Mouse (Mus musculus): Measurements from ENCODE around the gene Taf1a. TPM values are rescaled to one million over a fixed set of nuclear protein-coding genes. Genes with fewer than 3 reads are reported as not detected.
"Not testable (repeated sequence)": the region's sequence is repeated elsewhere in the genome, so short reads cannot be mapped to it uniquely, and the experiment has no call there.

The Taf1a gene
- total and polyA plus RNA-seq, 3 experiments = 10.2 to 21.7 (median 18.4) TPM

- DNase-seq = peak in 1 of 2 experiments; percentile 7
- Histone ChIP-seq H3K4me1 (ENCODE audit: control insufficient read depth, insufficient read depth, low read length) (0 out of 2 replicates have a peak, but pooled peaks cover 2% of the 10 kb centered on the region), H3K4me3 (peak overlapping the region; percentile 87), H3K79me2 (replicated peaks; ENCODE audit: control insufficient read depth, insufficient read depth, low read length) (no peaks in the 10 kb centered on the region), H3K9ac (ENCODE audit: low read depth, low read length) (peak overlapping the region; percentile 85), H3K27ac (peak overlapping the region; percentile 89), H3K27me3 (ENCODE audit: control insufficient read depth, insufficient read depth, low read length) (no peaks in the 10 kb centered on the region), H3K36me3 (ENCODE audit: control insufficient read depth, insufficient read depth, low read length) (no peaks in the 10 kb centered on the region)
- intact Hi-C loops (cut with DNase I) = loop anchor here (2.0 kb wide), 1 partner anchor 24 kb away; no protein-coding TSS in a partner anchor
- TF ChIP-seq POLR2A (IDR thresholded peaks at IDR 0.05; ENCODE audit: insufficient read depth, low read depth, low read length) = no peak
- TF ChIP-seq EP300 (IDR thresholded peaks at IDR 0.05; ENCODE audit: insufficient read depth, low read depth, low read length) = no peak
- TF ChIP-seq CTCF (IDR thresholded peaks at IDR 0.05) = no peak
- WGBS = 2% methylated on average over 56 of the region's 56 CpGs
Measured at GRCm38 (mm10) chr1:183368601-183369400, 20.0 kb upstream of the Taf1a start.

- 1% methylated on average over 51 of the region's 51 CpGs for whole genome bisulfite sequencing
- Histone ChIP-seq H3K27ac (peak within 1 kb of the TSS; percentile 89), H3K79me2 (replicated peaks; ENCODE audit: control insufficient read depth, insufficient read depth, low read length) (no peaks in the 10 kb centered on the region), H3K9ac (ENCODE audit: low read depth, low read length) (peak within 1 kb of the TSS; percentile 85), H3K27me3 (ENCODE audit: control insufficient read depth, insufficient read depth, low read length) (no peaks in the 10 kb centered on the region), H3K36me3 (ENCODE audit: control insufficient read depth, insufficient read depth, low read length) (no peaks in the 10 kb centered on the region), H3K4me1 (ENCODE audit: control insufficient read depth, insufficient read depth, low read length) (0 out of 2 replicates have a peak, but pooled peaks cover 2% of the 10 kb centered on the region), H3K4me3 (peak within 1 kb of the TSS; percentile 87)
- peak; percentile 96 for DNase-seq
- intact Hi-C loops (cut with DNase I) = loop anchor here (1.0 to 2.0 kb wide), 2 partner anchors 20 to 25 kb away; no protein-coding TSS in a partner anchor
- TF ChIP-seq EP300 (IDR thresholded peaks at IDR 0.05; ENCODE audit: insufficient read depth, low read depth, low read length) (0 out of 2 replicates have a peak, but pooled peaks have one; percentile 16), POLR2A (IDR thresholded peaks at IDR 0.05; ENCODE audit: insufficient read depth, low read depth, low read length) (peak; percentile 82; the same call in 1 of the 2 replicates), CTCF (IDR thresholded peaks at IDR 0.05) (peak; percentile 43)
Measured at GRCm38 (mm10) chr1:183369427-183370014, 19.3 kb upstream of the Taf1a start, which contains the start of gene Mia3. Mia3 (minus strand) TSS chr1:183369553.

GRCm38 (mm10) chr1:183374728-183375127 is 14.1 kb upstream of the Taf1a start:
- H3K79me2 ChIP-seq (replicated peaks; ENCODE audit: control insufficient read depth, insufficient read depth, low read length) = no peaks in the 10 kb centered on the region
- intact Hi-C loops (cut with DNase I) = no loop called here
- no peak for TF ChIP-seq CTCF (IDR thresholded peaks at IDR 0.05)
- no peak for TF ChIP-seq EP300 (IDR thresholded peaks at IDR 0.05; ENCODE audit: insufficient read depth, low read depth, low read length)
- no peak for TF ChIP-seq POLR2A (IDR thresholded peaks at IDR 0.05; ENCODE audit: insufficient read depth, low read depth, low read length)
- no peaks in the 10 kb centered on the region for H3K36me3 ChIP-seq (ENCODE audit: control insufficient read depth, insufficient read depth, low read length)
- no peak overlapping the region for H3K9ac ChIP-seq (ENCODE audit: low read depth, low read length)
- no peak for DNase-seq
- no peaks in the 10 kb centered on the region for H3K27me3 ChIP-seq (ENCODE audit: control insufficient read depth, insufficient read depth, low read length)
- peaks cover 3% of the 10 kb centered on the region; the same call in 1 of the 2 replicates for H3K4me1 ChIP-seq (ENCODE audit: control insufficient read depth, insufficient read depth, low read length)
- H3K4me3 ChIP-seq = no peak overlapping the region
- WGBS = 76% methylated on average over 5 of the region's 5 CpGs
- H3K27ac ChIP-seq = no peak overlapping the region

GRCm38 (mm10) chr1:183377045-183377444 is 11.7 kb upstream of the Taf1a start:
- WGBS = 78% methylated on average over 4 of the region's 4 CpGs
- Histone ChIP-seq H3K9ac (ENCODE audit: low read depth, low read length) (no peak overlapping the region), H3K27ac (no peak overlapping the region), H3K79me2 (replicated peaks; ENCODE audit: control insufficient read depth, insufficient read depth, low read length) (no peaks in the 10 kb centered on the region), H3K27me3 (ENCODE audit: control insufficient read depth, insufficient read depth, low read length) (no peaks in the 10 kb centered on the region), H3K4me1 (ENCODE audit: control insufficient read depth, insufficient read depth, low read length) (peaks cover 3% of the 10 kb centered on the region; the same call in 1 of the 2 replicates), H3K36me3 (ENCODE audit: control insufficient read depth, insufficient read depth, low read length) (no peaks in the 10 kb centered on the region), H3K4me3 (no peak overlapping the region)
- DNase-seq = no peak
- intact Hi-C loops (cut with DNase I) = no loop called here
- TF ChIP-seq POLR2A (IDR thresholded peaks at IDR 0.05; ENCODE audit: insufficient read depth, low read depth, low read length) (no peak), CTCF (IDR thresholded peaks at IDR 0.05) (no peak)

- intact Hi-C loops (cut with DNase I) = no loop called here
- Histone ChIP-seq H3K27me3 (ENCODE audit: control insufficient read depth, insufficient read depth, low read length) (no peaks in the 10 kb centered on the region), H3K27ac (peak overlapping the region; percentile 57), H3K4me3 (no peak overlapping the region), H3K9ac (ENCODE audit: low read depth, low read length) (no peak overlapping the region), H3K79me2 (replicated peaks; ENCODE audit: control insufficient read depth, insufficient read depth, low read length) (no peaks in the 10 kb centered on the region), H3K4me1 (ENCODE audit: control insufficient read depth, insufficient read depth, low read length) (peaks cover 3% of the 10 kb centered on the region; the same call in 1 of the 2 replicates), H3K36me3 (ENCODE audit: control insufficient read depth, insufficient read depth, low read length) (no peaks in the 10 kb centered on the region)
- peak; percentile 41 to 63 for DNase-seq
- TF ChIP-seq EP300 (IDR thresholded peaks at IDR 0.05; ENCODE audit: insufficient read depth, low read depth, low read length) = no peak
- 0 out of 2 replicates have a peak, but pooled peaks have one; percentile 32 for TF ChIP-seq POLR2A (IDR thresholded peaks at IDR 0.05; ENCODE audit: insufficient read depth, low read depth, low read length)
- WGBS = 29% methylated on average over 10 of the region's 10 CpGs
Measured at GRCm38 (mm10) chr1:183378321-183378941, 10.3 kb upstream of the Taf1a start.

- H3K27me3 ChIP-seq (ENCODE audit: control insufficient read depth, insufficient read depth, low read length); H3K27ac ChIP-seq; DNase-seq; H3K4me3 ChIP-seq; H3K4me1 ChIP-seq (ENCODE audit: control insufficient read depth, insufficient read depth, low read length); H3K9ac ChIP-seq (ENCODE audit: low read depth, low read length); H3K79me2 ChIP-seq (replicated peaks; ENCODE audit: control insufficient read depth, insufficient read depth, low read length); intact Hi-C loops (cut with DNase I); H3K36me3 ChIP-seq (ENCODE audit: control insufficient read depth, insufficient read depth, low read length): not testable (repeated sequence)
- 88% methylated on average over 3 of the region's 3 CpGs for WGBS
Measured at GRCm38 (mm10) chr1:183379376-183379775, 9.4 kb upstream of the Taf1a start.
